Mouse (Mus musculus): Measurements from ENCODE around the gene Smndc1. TPM values are rescaled to one million over a fixed set of nuclear protein-coding genes. Genes with fewer than 3 reads are reported as not detected.

Smndc1 gene
- polyA plus RNA-seq, 1 experiment from 2014 or later: 28.0 TPM

- no peak overlapping the region for H3K4me3 ChIP-seq (ENCODE audit: low read length)
- no peaks in the 10 kb centered on the region for H3K27me3 ChIP-seq (ENCODE audit: control insufficient read depth, insufficient read depth, low read length)
- peaks cover 20% of the 10 kb centered on the region for H3K4me1 ChIP-seq (ENCODE audit: control insufficient read depth, insufficient read depth, low read length)
- no peaks in the 10 kb centered on the region for H3K9me3 ChIP-seq (replicated peaks; ENCODE audit: control insufficient read depth, low read length)
- no peak overlapping the region for H3K4me2 ChIP-seq (ENCODE audit: low read depth, low read length)
- ATAC-seq (replicated peaks; ENCODE audit: extremely low read depth, insufficient read depth, low FRiP score): no peak
- WGBS: 71% methylated on average over 17 of the region's 17 CpGs
- H3K36me3 ChIP-seq (ENCODE audit: control insufficient read depth, insufficient read depth): no peaks in the 10 kb centered on the region
- no peak overlapping the region for H3K27ac ChIP-seq (ENCODE audit: low read length)
- no peak overlapping the region for H3K9ac ChIP-seq (ENCODE audit: low read length)
Observed at GRCm38 (mm10) chr19:53415198-53415597, 24.8 kb upstream of the Smndc1 start.

GRCm38 (mm10) chr19:53414650-53415049 is 24.3 kb upstream of the Smndc1 start:
- H3K27ac ChIP-seq (ENCODE audit: low read length): no peak overlapping the region
- no peak overlapping the region for H3K9ac ChIP-seq (ENCODE audit: low read length)
- peaks cover 24% of the 10 kb centered on the region for H3K4me1 ChIP-seq (ENCODE audit: control insufficient read depth, insufficient read depth, low read length)
- H3K4me2 ChIP-seq (ENCODE audit: low read depth, low read length): no peak overlapping the region
- no peak overlapping the region for H3K4me3 ChIP-seq (ENCODE audit: low read length)
- H3K9me3 ChIP-seq (replicated peaks; ENCODE audit: control insufficient read depth, low read length): no peaks in the 10 kb centered on the region
- no peak for ATAC-seq (replicated peaks; ENCODE audit: extremely low read depth, insufficient read depth, low FRiP score)
- no peaks in the 10 kb centered on the region for H3K27me3 ChIP-seq (ENCODE audit: control insufficient read depth, insufficient read depth, low read length)
- no peaks in the 10 kb centered on the region for H3K36me3 ChIP-seq (ENCODE audit: control insufficient read depth, insufficient read depth)
- WGBS: 48% methylated on average over 11 of the region's 11 CpGs

GRCm38 (mm10) chr19:53413617-53414380 is 23.4 kb upstream of the Smndc1 start:
- 71% methylated on average over 15 of the region's 15 CpGs for WGBS
- no peaks in the 10 kb centered on the region for H3K9me3 ChIP-seq (replicated peaks; ENCODE audit: control insufficient read depth, low read length)
- H3K27ac ChIP-seq (ENCODE audit: low read length): peak overlapping the region; percentile 32; the same call in 1 of the 2 replicates

GRCm38 (mm10) chr19:53412149-53412848 is 21.9 kb upstream of the Smndc1 start:
- no peak overlapping the region for H3K4me2 ChIP-seq (ENCODE audit: low read depth, low read length)
- 23% methylated on average over 6 of the region's 6 CpGs for WGBS
- no peak; the same call in 1 of the 2 replicates for ATAC-seq (replicated peaks; ENCODE audit: extremely low read depth, insufficient read depth, low FRiP score)

More at GRCm38 (mm10) chr19:53413617-53414380, 23.4 kb upstream of the Smndc1 start:
- H3K4me2 ChIP-seq (ENCODE audit: low read depth, low read length): no peak overlapping the region
- H3K4me1 ChIP-seq (ENCODE audit: control insufficient read depth, insufficient read depth, low read length): peaks cover 24% of the 10 kb centered on the region
- no peak overlapping the region for H3K9ac ChIP-seq (ENCODE audit: low read length)
- no peak for ATAC-seq (replicated peaks; ENCODE audit: extremely low read depth, insufficient read depth, low FRiP score)
- no peaks in the 10 kb centered on the region for H3K36me3 ChIP-seq (ENCODE audit: control insufficient read depth, insufficient read depth)
- no peak overlapping the region for H3K4me3 ChIP-seq (ENCODE audit: low read length)
- no peaks in the 10 kb centered on the region for H3K27me3 ChIP-seq (ENCODE audit: control insufficient read depth, insufficient read depth, low read length)

GRCm38 (mm10) chr19:53409663-53410307 is 19.4 kb upstream of the Smndc1 start:
- no peak overlapping the region for H3K4me2 ChIP-seq (ENCODE audit: low read depth, low read length)
- no peak overlapping the region for H3K27ac ChIP-seq (ENCODE audit: low read length)
- no peak overlapping the region for H3K4me3 ChIP-seq (ENCODE audit: low read length)
- 50% methylated on average over 17 of the region's 17 CpGs for WGBS
- H3K9ac ChIP-seq (ENCODE audit: low read length): 0 out of 2 replicates have a peak overlapping the region, but pooled peaks have one; percentile 28
- peaks cover 24% of the 10 kb centered on the region for H3K4me1 ChIP-seq (ENCODE audit: control insufficient read depth, insufficient read depth, low read length)
- H3K9me3 ChIP-seq (replicated peaks; ENCODE audit: control insufficient read depth, low read length): no peaks in the 10 kb centered on the region
- no peak for ATAC-seq (replicated peaks; ENCODE audit: extremely low read depth, insufficient read depth, low FRiP score)
- no peaks in the 10 kb centered on the region for H3K36me3 ChIP-seq (ENCODE audit: control insufficient read depth, insufficient read depth)
- H3K27me3 ChIP-seq (ENCODE audit: control insufficient read depth, insufficient read depth, low read length): no peaks in the 10 kb centered on the region

More at GRCm38 (mm10) chr19:53412149-53412848, 21.9 kb upstream of the Smndc1 start:
- Histone ChIP-seq H3K4me3 (ENCODE audit: low read length) (no peak overlapping the region), H3K27me3 (ENCODE audit: control insufficient read depth, insufficient read depth, low read length) (no peaks in the 10 kb centered on the region), H3K4me1 (ENCODE audit: control insufficient read depth, insufficient read depth, low read length) (peaks cover 24% of the 10 kb centered on the region), H3K9me3 (replicated peaks; ENCODE audit: control insufficient read depth, low read length) (no peaks in the 10 kb centered on the region), H3K27ac (ENCODE audit: low read length) (peak overlapping the region; percentile 29; the same call in 1 of the 2 replicates), H3K9ac (ENCODE audit: low read length) (no peak overlapping the region; the same call in 1 of the 2 replicates), H3K36me3 (ENCODE audit: control insufficient read depth, insufficient read depth) (no peaks in the 10 kb centered on the region)

DNA sequence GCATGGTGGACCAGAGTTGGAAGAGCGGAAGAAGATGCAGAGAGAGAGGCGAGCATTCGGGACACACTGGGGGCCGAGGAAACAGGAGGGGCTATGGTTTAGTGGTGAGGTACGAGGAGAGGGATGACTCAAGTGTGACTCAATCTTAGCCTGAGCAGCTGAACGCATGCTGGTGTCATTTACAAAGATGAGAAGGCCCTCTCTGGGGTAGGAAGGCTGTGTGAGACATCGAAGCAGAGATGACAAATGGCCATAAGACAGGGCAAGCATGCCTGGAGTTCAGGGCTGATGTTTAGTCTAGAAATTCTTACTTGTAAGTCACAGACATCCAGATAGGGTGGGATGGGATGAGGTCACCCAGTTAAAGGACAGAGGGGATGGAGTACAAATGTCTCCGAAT is 18.0 kb upstream of the Smndc1 start:
- no peak overlapping the region for H3K4me3 ChIP-seq (ENCODE audit: low read length)
- WGBS: 77% methylated on average over 8 of the region's 8 CpGs
- H3K36me3 ChIP-seq (ENCODE audit: control insufficient read depth, insufficient read depth): no peaks in the 10 kb centered on the region
- H3K4me2 ChIP-seq (ENCODE audit: low read depth, low read length): no peak overlapping the region
- no peak for ATAC-seq (replicated peaks; ENCODE audit: extremely low read depth, insufficient read depth, low FRiP score)
- no peak overlapping the region for H3K27ac ChIP-seq (ENCODE audit: low read length)
- H3K9me3 ChIP-seq (replicated peaks; ENCODE audit: control insufficient read depth, low read length): no peaks in the 10 kb centered on the region
- H3K27me3 ChIP-seq (ENCODE audit: control insufficient read depth, insufficient read depth, low read length): no peaks in the 10 kb centered on the region
- no peak overlapping the region for H3K9ac ChIP-seq (ENCODE audit: low read length)
- H3K4me1 ChIP-seq (ENCODE audit: control insufficient read depth, insufficient read depth, low read length): peaks cover 13% of the 10 kb centered on the region

- Histone ChIP-seq H3K36me3 (ENCODE audit: control insufficient read depth, insufficient read depth) (no peaks in the 10 kb centered on the region), H3K4me2 (ENCODE audit: low read depth, low read length) (no peak overlapping the region), H3K4me3 (ENCODE audit: low read length) (no peak overlapping the region), H3K27ac (ENCODE audit: low read length) (no peak overlapping the region), H3K4me1 (ENCODE audit: control insufficient read depth, insufficient read depth, low read length) (peaks cover 9% of the 10 kb centered on the region), H3K27me3 (ENCODE audit: control insufficient read depth, insufficient read depth, low read length) (no peaks in the 10 kb centered on the region), H3K9ac (ENCODE audit: low read length) (no peak overlapping the region), H3K9me3 (replicated peaks; ENCODE audit: control insufficient read depth, low read length) (no peaks in the 10 kb centered on the region)
- 47% methylated on average over 2 of the region's 2 CpGs for WGBS
- ATAC-seq (replicated peaks; ENCODE audit: extremely low read depth, insufficient read depth, low FRiP score): no peak
Observed at GRCm38 (mm10) chr19:53407350-53407749, 17.0 kb upstream of the Smndc1 start.

DNA sequence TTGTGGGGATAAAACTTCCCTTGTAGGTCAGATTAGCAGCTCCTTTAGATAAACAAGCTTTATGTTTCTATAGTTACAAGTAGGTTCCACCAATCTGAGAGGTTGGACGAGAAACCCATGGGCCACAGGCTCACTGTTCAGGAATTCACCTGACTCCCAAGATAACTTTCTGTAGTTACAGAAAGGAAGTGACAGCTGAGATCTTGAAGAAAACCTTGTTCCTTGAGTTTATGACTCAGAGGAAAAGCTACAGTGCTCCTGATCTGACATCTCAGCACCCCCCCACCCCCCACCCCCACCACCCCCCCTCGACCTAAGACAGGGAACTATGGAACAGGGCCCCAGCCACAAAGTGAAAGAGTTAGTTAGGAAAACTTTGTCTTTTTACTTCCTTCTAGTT is 15.4 kb upstream of the Smndc1 start:
- no peak overlapping the region for H3K9ac ChIP-seq (ENCODE audit: low read length)
- H3K4me1 ChIP-seq (ENCODE audit: control insufficient read depth, insufficient read depth, low read length): peaks cover 5% of the 10 kb centered on the region
- H3K9me3 ChIP-seq (replicated peaks; ENCODE audit: control insufficient read depth, low read length): no peaks in the 10 kb centered on the region
- 23% methylated on average over 2 of the region's 2 CpGs for WGBS
- H3K27me3 ChIP-seq (ENCODE audit: control insufficient read depth, insufficient read depth, low read length): no peaks in the 10 kb centered on the region
- no peak overlapping the region for H3K4me3 ChIP-seq (ENCODE audit: low read length)
- ATAC-seq (replicated peaks; ENCODE audit: extremely low read depth, insufficient read depth, low FRiP score): no peak
- H3K36me3 ChIP-seq (ENCODE audit: control insufficient read depth, insufficient read depth): no peaks in the 10 kb centered on the region
- H3K4me2 ChIP-seq (ENCODE audit: low read depth, low read length): no peak overlapping the region
- no peak overlapping the region for H3K27ac ChIP-seq (ENCODE audit: low read length)

Data from heart, embryonic 16.5 days (tissue).